Mouse (Mus musculus): ENCODE results near the gene 2310022B05Rik. TPM values are rescaled to one million over a fixed set of nuclear protein-coding genes. Genes with fewer than 3 reads are reported as not detected.

2310022B05Rik gene
- polyA plus RNA-seq, 1 experiment = 102 TPM

GRCm38 (mm10) chr8:124691706-124692105 is 28.5 kb upstream of the 2310022B05Rik start:
- Histone ChIP-seq H3K4me2 (ENCODE audit: low read depth) (no peak overlapping the region), H3K36me3 (ENCODE audit: control insufficient read depth, insufficient read depth) (peaks cover 1% of the 10 kb centered on the region), H3K4me3 (no peak overlapping the region), H3K27me3 (ENCODE audit: control insufficient read depth, insufficient read depth, insufficient read length) (no peaks in the 10 kb centered on the region), H3ac (ENCODE audit: control insufficient read depth, insufficient read length) (no peak overlapping the region), H3K79me2 (ENCODE audit: control insufficient read depth, insufficient read depth) (no peaks in the 10 kb centered on the region)
- TF ChIP-seq TCF3 (IDR thresholded peaks at IDR 0.05; ENCODE audit: insufficient read length, low read depth) (no peak), REST (IDR thresholded peaks at IDR 0.05; ENCODE audit: insufficient read depth, insufficient read length) (no peak), POLR2AphosphoS2 (IDR thresholded peaks at IDR 0.05; ENCODE audit: insufficient read length, low read depth) (no peak), MAX (IDR thresholded peaks at IDR 0.05; ENCODE audit: low read depth) (no peak), POLR2A (IDR thresholded peaks at IDR 0.05; ENCODE audit: insufficient read length, low read depth) (no peak), MYOD1 (IDR thresholded peaks at IDR 0.05; ENCODE audit: control insufficient read depth in 1 of 3, insufficient read length in 2 of 3, low read depth in 2 of 3) (no peak), TCF12 (IDR thresholded peaks at IDR 0.05; ENCODE audit: insufficient read depth, poor library complexity, severe bottlenecking) (no peak), CEBPB (IDR thresholded peaks at IDR 0.05; ENCODE audit: insufficient read depth, poor library complexity, severe bottlenecking) (no peak), MYOG (IDR thresholded peaks at IDR 0.05; ENCODE audit: control insufficient read depth in 1 of 3, insufficient read depth in 1 of 3, insufficient read length in 2 of 3, low read depth in 2 of 3) (no peak), E2F4 (IDR thresholded peaks at IDR 0.05; ENCODE audit: insufficient read depth) (no peak), USF1 (IDR thresholded peaks at IDR 0.05; ENCODE audit: low read depth) (no peak)

GRCm38 (mm10) chr8:124688899-124689298 is 25.7 kb upstream of the 2310022B05Rik start:
- Histone ChIP-seq H3K79me2 (ENCODE audit: control insufficient read depth, insufficient read depth) (no peaks in the 10 kb centered on the region), H3K27me3 (ENCODE audit: control insufficient read depth, insufficient read depth, insufficient read length) (no peaks in the 10 kb centered on the region), H3K4me2 (ENCODE audit: low read depth) (no peak overlapping the region), H3K4me3 (no peak overlapping the region), H3K36me3 (ENCODE audit: control insufficient read depth, insufficient read depth) (peaks cover 6% of the 10 kb centered on the region), H3ac (ENCODE audit: control insufficient read depth, insufficient read length) (no peak overlapping the region)
- TF ChIP-seq E2F4 (IDR thresholded peaks at IDR 0.05; ENCODE audit: insufficient read depth) = no peak
- TF ChIP-seq REST (IDR thresholded peaks at IDR 0.05; ENCODE audit: insufficient read depth, insufficient read length) = no peak
- TF ChIP-seq MYOG (IDR thresholded peaks at IDR 0.05; ENCODE audit: control insufficient read depth in 1 of 3, insufficient read depth in 1 of 3, insufficient read length in 2 of 3, low read depth in 2 of 3) = no peak
- no peak for TF ChIP-seq TCF3 (IDR thresholded peaks at IDR 0.05; ENCODE audit: insufficient read length, low read depth)
- no peak for TF ChIP-seq POLR2AphosphoS2 (IDR thresholded peaks at IDR 0.05; ENCODE audit: insufficient read length, low read depth)
- TF ChIP-seq SRF (IDR thresholded peaks at IDR 0.05; ENCODE audit: control insufficient read depth, insufficient read length, low read depth) = no peak
- TF ChIP-seq CEBPB (IDR thresholded peaks at IDR 0.05; ENCODE audit: insufficient read depth, poor library complexity, severe bottlenecking) = no peak
- TF ChIP-seq MAX (IDR thresholded peaks at IDR 0.05; ENCODE audit: low read depth) = no peak
- TF ChIP-seq USF1 (IDR thresholded peaks at IDR 0.05; ENCODE audit: low read depth) = no peak
- TF ChIP-seq TCF12 (IDR thresholded peaks at IDR 0.05; ENCODE audit: insufficient read depth, poor library complexity, severe bottlenecking) = no peak
- no peak for TF ChIP-seq POLR2A (IDR thresholded peaks at IDR 0.05; ENCODE audit: insufficient read length, low read depth)
- TF ChIP-seq MYOD1 (IDR thresholded peaks at IDR 0.05; ENCODE audit: control insufficient read depth in 1 of 3, insufficient read length in 2 of 3, low read depth in 2 of 3) = no peak

- H3K36me3 ChIP-seq (ENCODE audit: control insufficient read depth, insufficient read depth) = peaks cover 6% of the 10 kb centered on the region
- no peaks in the 10 kb centered on the region for H3K79me2 ChIP-seq (ENCODE audit: control insufficient read depth, insufficient read depth)
- no peak overlapping the region for H3ac ChIP-seq (ENCODE audit: control insufficient read depth, insufficient read length)
- H3K4me3 ChIP-seq = no peak overlapping the region
- H3K27me3 ChIP-seq (ENCODE audit: control insufficient read depth, insufficient read depth, insufficient read length) = no peaks in the 10 kb centered on the region
- TF ChIP-seq POLR2AphosphoS2 (IDR thresholded peaks at IDR 0.05; ENCODE audit: insufficient read length, low read depth) = no peak
- TF ChIP-seq SRF (IDR thresholded peaks at IDR 0.05; ENCODE audit: control insufficient read depth, insufficient read length, low read depth) = no peak
- TF ChIP-seq MYOD1 (IDR thresholded peaks at IDR 0.05; ENCODE audit: control insufficient read depth in 1 of 3, insufficient read length in 2 of 3, low read depth in 2 of 3) = no peak
- TF ChIP-seq E2F4 (IDR thresholded peaks at IDR 0.05; ENCODE audit: insufficient read depth) = no peak
- TF ChIP-seq MAX (IDR thresholded peaks at IDR 0.05; ENCODE audit: low read depth) = no peak
- no peak for TF ChIP-seq CEBPB (IDR thresholded peaks at IDR 0.05; ENCODE audit: insufficient read depth, poor library complexity, severe bottlenecking)
- no peak for TF ChIP-seq TCF12 (IDR thresholded peaks at IDR 0.05; ENCODE audit: insufficient read depth, poor library complexity, severe bottlenecking)
- TF ChIP-seq USF1 (IDR thresholded peaks at IDR 0.05; ENCODE audit: low read depth) = no peak
- no peak for TF ChIP-seq REST (IDR thresholded peaks at IDR 0.05; ENCODE audit: insufficient read depth, insufficient read length)
- TF ChIP-seq POLR2A (IDR thresholded peaks at IDR 0.05; ENCODE audit: insufficient read length, low read depth) = no peak
- no peak overlapping the region for H3K4me2 ChIP-seq (ENCODE audit: low read depth)
Measured at GRCm38 (mm10) chr8:124682218-124682617, 19.0 kb upstream of the 2310022B05Rik start.

GRCm38 (mm10) chr8:124681792-124682157 is 18.6 kb upstream of the 2310022B05Rik start:
- H3K4me3 ChIP-seq = no peak overlapping the region
- TF ChIP-seq POLR2AphosphoS2 (IDR thresholded peaks at IDR 0.05; ENCODE audit: insufficient read length, low read depth) = no peak
- no peak for TF ChIP-seq TCF12 (IDR thresholded peaks at IDR 0.05; ENCODE audit: insufficient read depth, poor library complexity, severe bottlenecking)
- TF ChIP-seq MAX (IDR thresholded peaks at IDR 0.05; ENCODE audit: low read depth) = no peak
- no peak for TF ChIP-seq MYOD1 (IDR thresholded peaks at IDR 0.05; ENCODE audit: control insufficient read depth in 1 of 3, insufficient read length in 2 of 3, low read depth in 2 of 3)
- no peak for TF ChIP-seq TCF3 (IDR thresholded peaks at IDR 0.05; ENCODE audit: insufficient read length, low read depth)
- TF ChIP-seq USF1 (IDR thresholded peaks at IDR 0.05; ENCODE audit: low read depth) = no peak
- no peak for TF ChIP-seq CEBPB (IDR thresholded peaks at IDR 0.05; ENCODE audit: insufficient read depth, poor library complexity, severe bottlenecking)
- TF ChIP-seq REST (IDR thresholded peaks at IDR 0.05; ENCODE audit: insufficient read depth, insufficient read length) = no peak
- no peak for TF ChIP-seq SRF (IDR thresholded peaks at IDR 0.05; ENCODE audit: control insufficient read depth, insufficient read length, low read depth)
- no peak for TF ChIP-seq POLR2A (IDR thresholded peaks at IDR 0.05; ENCODE audit: insufficient read length, low read depth)
- no peak for TF ChIP-seq E2F4 (IDR thresholded peaks at IDR 0.05; ENCODE audit: insufficient read depth)
- TF ChIP-seq MYOG (IDR thresholded peaks at IDR 0.05; ENCODE audit: control insufficient read depth in 1 of 3, insufficient read depth in 1 of 3, insufficient read length in 2 of 3, low read depth in 2 of 3) = no peak
- no peaks in the 10 kb centered on the region for H3K27me3 ChIP-seq (ENCODE audit: control insufficient read depth, insufficient read depth, insufficient read length)
- no peak overlapping the region for H3K4me2 ChIP-seq (ENCODE audit: low read depth)
- peaks cover 5% of the 10 kb centered on the region for H3K36me3 ChIP-seq (ENCODE audit: control insufficient read depth, insufficient read depth)
- no peaks in the 10 kb centered on the region for H3K79me2 ChIP-seq (ENCODE audit: control insufficient read depth, insufficient read depth)
- no peak overlapping the region for H3ac ChIP-seq (ENCODE audit: control insufficient read depth, insufficient read length)
